Mouse (Mus musculus): ENCODE results near the gene Plekhg1.

The Plekhg1 gene

DNA sequence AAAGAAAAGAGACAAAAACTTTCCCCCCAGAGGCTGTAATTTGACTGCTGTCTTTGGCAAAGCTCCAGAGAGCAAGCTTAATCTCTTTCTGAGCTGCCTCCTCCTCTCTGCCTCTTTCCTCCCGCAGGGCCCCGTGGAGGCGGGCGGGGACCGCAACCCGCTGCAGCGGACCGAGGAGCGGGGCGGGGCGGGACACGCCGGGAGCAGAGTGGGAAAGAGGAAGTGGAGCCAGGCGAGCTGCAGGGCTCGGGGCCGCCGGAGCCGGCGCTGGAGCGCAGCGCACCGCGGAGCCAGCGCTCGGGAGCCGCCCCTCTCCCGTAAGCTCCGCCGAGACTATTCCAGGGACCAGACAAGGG, at the start of gene Plekhg1:
Gene Plekhg1, plus strand, starts transcription at position 217 of the 356 bp plus-strand sequence.
- DNase-seq (ENCODE audit: low spot score), result peak; percentile 80

DNA sequence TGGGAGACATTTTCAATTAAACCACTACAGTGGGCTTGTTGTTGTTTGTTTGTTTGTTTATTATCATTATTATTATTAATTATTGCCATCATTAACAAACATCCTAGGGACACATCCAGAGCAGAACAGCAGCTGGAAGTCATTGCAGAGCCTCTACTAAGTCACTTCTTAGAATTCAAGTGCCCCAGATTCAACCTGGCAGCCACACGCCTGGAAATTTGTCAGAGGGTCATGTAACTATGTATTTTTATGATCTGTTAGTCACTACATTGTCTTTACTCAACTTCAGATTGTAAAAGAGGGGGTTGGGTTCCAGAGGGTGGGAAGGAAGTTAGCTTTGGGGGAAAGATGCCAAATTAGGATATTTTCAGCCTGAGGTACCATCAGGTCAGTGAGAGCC, 47.4 kb upstream of the Plekhg1 start:
- no peak for DNase-seq (ENCODE audit: low spot score)

DNA sequence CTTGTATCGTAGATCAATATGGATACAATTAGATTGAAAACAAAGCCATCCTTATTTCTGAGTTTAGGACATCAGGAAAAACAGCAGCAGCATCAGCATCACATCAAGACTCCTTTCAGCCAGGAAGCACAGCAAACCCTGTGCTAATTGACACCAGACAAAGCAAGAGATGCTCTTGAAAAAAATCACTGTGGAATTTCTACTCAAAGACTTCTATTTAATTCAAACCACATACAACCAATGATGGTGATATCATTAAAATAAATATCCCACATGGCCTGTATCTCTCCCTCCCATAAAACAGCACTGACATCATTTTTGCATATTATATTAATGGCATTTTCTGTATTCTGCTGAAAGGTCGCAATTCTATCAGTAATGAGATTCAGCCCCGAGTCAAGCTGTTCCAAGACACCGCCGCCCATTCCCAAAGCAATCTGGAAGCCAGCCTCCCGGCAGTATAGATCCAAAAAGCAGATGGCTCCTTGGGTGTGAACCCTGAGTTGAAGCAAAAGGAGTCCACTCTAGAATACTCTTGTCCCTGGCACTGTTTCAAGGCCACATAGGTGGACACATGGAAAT, 46.4 kb upstream of the Plekhg1 start:
- peak; percentile 22 for DNase-seq (ENCODE audit: low spot score)

DNA sequence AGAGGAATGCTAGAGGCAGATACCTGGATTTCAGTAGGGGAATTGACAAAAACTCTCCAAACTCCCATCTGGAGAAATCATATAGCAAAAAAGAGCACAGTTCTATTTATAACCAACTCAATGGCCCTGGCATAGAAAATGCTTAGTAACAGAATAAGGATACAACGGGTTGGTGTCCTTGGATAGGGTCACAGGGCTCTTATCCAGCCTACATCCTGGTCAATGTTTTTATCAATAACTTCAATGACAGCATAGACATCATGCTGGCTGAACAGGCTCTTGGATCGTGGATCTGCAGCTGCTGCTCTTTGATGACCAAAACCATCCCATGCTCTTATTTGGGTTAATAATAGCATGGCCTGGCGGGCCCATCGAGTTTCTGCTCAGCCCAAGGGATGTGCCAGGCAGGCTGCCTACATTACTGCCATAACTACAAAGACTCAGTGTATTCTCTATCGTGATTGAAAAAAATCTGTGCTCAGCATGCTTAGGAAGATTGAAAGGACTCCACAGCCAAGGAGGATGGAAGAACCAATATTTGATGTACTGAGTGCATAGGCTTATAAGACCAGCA, 44.7 kb upstream of the Plekhg1 start:
- no peak for DNase-seq (ENCODE audit: low spot score)

DNA sequence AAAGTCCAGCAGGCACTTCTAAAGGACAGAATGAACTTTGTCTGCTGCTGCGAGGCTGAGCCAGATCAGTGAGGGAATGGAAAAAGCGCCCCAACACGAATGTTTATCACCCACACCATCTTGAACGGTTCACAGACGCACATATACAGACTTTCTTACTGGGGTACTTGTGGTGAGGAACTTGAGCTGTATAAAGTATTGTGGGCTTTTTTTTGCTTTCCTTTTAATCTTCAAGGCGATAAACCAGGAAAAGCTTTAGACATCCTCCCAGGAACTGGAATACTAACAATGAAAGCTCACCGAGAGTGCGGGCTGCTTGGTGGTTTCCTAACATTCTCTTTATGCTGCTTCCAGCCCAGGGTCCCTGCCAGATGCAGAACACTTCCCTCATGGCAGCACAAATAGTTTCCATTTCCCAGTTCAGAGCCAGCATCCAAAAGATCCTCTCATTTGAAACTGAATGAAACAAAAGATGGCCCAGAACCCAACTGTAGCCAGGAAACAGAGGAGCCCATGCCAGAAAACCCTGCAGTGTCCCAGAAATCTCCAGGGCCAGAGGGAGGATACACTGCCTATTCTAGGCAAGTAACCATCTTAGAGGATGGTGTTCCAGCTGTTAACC, 43.3 kb upstream of the Plekhg1 start:
- no peak for DNase-seq (ENCODE audit: low spot score)

DNA sequence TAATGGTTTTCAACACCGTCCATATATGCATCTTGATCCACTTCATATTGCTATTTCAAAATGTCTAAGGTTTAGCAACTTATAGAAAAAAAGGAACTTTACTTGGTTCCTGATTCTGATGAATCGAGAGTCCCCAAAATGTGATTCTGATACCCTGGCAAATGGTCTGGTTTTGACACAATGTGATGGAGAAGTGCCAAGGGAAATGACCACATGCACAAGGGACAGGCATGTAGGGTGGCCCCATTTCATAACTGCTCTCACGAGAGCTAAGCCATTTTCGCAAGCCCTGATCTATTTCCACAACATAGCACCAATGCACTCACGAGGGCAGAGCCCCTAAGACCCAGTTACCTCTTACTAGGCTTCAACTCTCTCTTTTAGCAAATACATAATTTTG, 42.7 kb upstream of the Plekhg1 start:
- no peak for DNase-seq (ENCODE audit: low spot score)

DNA sequence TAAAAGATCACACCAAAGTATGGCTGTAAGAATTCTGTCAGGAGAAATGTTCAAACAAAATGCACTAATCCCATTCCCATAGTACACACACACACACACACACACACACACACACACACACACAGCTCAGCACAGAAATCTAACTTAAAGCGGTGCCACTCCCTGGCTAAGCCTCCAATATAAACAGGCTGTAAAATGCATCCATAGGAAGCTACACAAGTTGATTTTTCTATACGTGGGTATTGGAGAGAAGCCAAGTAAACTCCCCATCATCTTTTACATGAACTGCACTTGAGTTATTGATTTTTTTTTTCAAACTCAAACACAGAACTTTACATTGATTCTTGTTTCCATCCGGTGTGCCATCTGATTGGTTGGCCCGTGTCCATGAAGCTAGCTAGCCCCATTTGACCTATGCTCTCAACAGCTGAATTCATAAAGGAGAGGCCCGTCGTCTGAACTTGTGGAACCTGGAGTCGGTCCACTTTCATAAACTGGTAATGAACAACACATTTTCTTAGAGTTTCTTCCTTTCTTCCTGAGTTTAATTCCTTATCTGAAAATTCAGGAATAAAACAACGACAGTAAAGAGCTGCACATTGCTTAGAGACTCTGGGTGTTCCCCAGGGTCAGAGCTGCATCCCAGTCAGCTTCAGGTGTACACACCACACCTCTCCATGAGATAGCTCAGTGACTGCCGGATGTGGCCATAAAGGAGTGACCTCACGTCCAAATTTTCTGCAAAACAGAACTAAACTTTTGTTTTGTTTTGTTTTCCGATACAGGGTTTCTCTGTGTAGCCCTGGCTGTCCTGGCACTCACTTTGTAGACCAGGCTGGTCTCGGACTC, 39.7 kb upstream of the Plekhg1 start:
- no peak for DNase-seq (ENCODE audit: low spot score)

DNA sequence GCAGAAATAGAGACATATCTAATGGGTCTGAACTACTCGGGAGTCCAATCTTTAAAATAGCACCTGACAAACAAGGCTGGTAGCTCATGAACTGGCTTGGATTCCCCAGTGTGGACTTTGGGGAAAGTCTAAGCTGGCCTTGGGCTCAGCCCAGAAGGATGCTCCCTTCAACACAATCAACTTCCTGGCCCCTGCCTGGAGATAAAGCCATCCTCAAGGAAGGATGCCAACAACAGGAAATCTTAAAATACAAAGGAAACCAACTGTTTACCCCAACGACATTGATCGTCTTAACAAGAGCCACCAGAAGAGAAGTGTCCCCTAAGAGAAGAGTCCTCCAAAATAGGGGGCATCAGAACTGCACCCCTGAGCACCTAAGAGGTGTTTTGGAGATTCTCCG, 38.3 kb upstream of the Plekhg1 start:
- no peak for DNase-seq (ENCODE audit: low spot score)

DNA sequence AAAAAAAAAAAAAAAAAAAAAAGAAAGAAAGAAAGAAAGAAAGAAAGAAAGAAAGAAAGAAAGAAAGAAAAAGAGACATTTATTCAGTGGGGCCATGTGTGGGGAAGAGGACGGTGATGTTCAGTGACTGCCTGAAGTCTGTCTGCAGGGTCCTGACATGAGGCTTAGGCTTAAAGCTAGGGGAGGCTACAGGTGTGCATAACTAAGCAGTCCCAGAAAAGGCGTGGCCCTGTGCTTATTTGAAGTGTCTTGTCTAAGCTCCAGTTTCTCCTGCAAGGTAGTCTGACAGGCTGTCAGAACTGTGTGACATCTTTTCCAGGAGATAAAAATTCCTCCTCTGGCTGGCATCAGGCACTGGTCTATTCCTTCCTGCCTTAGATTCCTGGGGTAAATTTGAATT, 37.6 kb upstream of the Plekhg1 start:
- DNase-seq (ENCODE audit: low spot score), result no peak

DNA sequence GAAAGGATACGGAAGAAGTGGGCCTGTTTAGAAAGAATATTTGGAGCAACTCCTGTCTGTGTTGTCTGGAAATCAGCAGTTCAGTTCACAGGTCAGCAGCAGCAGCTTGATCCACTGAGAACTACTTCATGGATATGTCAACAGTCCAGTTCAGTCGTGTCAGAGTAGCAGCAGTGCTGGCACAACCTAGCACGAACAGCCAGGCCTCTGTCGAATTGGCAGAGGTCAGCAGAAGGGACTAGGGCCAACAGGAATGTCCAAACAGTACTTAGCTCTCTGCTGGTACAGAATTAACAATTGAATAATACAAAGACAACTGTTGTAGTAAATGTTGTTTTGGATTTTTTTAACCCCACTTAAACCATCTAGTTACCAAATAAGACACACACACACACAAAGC, 33.9 kb upstream of the Plekhg1 start:
- no peak for DNase-seq (ENCODE audit: low spot score)

DNA sequence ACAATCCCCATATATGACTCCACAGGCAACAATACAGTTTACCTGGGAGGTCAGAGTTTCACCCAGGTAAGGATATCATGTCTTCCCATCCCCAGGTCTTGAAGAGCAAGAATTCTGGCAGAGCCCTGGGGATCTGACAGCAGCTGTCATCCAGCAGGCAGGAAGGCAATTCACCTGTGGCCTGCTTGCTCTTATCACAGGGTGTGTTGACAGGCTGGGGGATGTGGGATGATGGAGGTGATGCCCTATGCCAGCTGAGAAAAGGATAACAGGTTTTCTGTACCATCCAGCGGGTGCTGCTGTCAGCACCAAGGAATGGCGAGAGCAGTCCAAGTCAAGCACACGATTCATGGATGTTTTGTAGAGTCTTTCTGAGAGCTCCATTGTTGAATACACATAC, 30.1 kb upstream of the Plekhg1 start:
- no peak for DNase-seq (ENCODE audit: low spot score)

DNA sequence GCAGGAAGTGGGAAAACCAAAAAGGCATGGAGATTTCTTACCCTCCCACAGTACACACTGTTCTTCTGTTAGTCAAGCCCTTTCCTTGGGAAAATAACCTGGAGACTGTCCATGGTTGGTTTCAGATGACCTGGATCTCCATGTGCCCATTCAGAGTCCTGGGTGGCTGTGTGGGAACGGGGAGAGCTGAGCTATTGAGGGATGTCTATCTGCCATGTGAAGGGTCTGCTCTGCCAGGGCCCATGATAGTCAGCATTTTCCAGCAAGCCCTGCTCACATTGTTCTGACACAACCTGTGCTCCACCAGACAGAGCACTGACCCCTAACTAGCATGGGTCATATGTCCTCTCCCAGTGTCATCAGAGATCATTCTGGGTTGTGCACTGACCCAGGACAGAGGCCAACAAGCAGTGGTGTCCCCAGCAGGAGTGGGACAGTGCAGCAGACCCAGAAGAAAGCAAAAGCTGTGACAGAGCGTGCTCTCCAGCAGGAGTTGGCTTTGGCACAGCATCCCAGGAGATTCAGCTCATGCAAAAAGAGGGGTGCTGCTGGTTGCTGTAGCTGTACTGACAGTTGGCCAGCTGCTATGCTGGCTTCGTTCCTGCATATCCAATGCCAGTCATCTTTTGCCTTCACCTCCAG, 24.7 kb upstream of the Plekhg1 start:
- DNase-seq (ENCODE audit: low spot score), result no peak

DNA sequence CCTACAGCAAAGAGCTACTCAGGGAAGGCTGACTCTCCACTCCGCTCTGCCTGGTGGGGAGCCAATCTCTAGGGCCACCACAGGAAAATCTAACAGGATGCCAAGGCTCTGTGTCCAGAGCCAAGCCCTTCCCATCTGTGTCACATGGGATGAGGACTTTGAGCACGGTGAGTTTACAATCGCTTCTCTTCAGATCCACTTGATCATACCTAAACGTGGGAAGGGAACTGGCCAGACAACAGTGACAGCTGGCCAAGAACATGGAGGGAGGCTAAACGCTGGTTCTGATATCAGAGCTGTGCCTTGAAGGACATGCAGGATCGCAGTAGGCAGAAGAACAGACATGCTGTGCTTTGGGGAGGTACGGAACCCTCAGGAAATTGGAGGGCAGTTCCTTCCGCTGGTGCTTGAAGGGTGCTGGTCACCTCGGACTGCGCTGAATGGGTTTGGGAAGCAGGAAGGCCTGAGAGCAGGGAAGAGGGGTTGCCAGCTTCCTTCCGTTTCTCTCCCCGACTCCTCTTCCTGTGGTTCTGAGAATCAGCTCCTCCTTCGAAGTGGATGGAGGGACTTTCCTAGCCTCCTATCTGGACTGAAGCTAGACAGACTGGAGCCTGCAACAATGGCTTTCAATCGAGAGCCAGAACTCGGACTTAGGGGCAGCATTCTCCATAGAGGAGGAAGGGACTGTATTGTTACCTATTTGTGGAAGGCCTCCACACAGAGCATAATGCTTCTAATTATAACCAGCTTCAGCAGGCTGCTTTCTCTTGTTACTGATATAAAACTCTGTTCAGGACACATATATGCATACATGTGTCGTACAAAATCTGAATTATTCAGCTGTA, 21.9 kb upstream of the Plekhg1 start:
- no peak for DNase-seq (ENCODE audit: low spot score)

DNA sequence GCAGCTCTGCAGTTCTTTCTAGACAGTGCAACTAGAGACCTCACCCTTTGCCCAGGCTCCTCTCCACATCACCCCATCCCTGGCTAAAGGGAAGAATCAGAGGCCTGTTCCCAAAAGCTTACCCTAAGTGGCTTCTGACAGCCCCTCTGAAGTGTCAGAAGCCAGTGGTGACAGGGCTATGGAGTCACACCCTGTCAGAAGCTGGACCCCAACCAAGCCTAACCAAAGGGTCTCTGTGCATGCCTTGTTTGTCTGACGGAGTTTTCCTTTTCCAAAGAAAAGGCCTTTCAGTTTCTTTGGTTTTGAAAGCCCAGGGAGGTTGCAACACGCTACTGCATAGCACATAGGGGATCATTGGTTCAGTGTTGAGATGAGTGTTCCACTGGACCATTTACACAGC, 19.9 kb upstream of the Plekhg1 start:
- no peak for DNase-seq (ENCODE audit: low spot score)

DNA sequence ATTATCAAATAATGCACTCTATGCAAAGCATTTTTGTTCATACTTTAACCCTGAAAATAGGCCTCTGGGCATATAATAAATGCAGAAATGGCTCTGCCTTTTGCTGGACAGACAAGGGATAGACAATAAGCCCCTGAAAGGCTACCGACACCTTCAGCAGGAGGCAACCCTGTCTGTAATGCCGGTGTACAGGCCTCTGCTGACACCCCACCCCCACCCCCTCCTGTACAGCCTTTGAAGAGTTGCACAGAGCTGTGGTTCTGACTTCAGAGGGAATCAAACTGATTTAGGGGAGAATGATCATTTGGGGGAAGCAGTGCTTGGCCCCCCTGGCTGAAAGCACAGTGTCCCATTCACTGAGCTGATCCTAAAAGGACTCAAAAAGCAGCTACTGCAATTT, 17.8 kb upstream of the Plekhg1 start:
- no peak for DNase-seq (ENCODE audit: low spot score)

DNA sequence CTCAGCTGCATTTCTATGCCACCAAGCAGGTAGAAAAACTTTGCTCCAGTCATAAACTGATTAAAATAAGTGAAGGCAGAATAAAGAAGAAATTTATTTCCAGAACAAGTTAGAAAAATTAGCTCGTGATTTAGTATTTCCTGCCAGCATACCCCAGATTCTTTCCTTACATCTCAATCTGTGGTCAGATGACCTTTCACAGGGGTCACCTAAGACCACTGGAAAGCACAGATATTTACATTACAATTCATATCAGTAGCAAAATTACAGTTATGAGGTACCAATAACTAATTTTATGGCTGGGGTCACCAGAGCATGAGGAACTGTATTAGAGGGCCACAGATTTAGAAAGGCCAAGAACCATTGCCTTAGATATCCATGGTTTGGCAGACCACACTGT, 15.5 kb upstream of the Plekhg1 start:
- no peak for DNase-seq (ENCODE audit: low spot score)

DNA sequence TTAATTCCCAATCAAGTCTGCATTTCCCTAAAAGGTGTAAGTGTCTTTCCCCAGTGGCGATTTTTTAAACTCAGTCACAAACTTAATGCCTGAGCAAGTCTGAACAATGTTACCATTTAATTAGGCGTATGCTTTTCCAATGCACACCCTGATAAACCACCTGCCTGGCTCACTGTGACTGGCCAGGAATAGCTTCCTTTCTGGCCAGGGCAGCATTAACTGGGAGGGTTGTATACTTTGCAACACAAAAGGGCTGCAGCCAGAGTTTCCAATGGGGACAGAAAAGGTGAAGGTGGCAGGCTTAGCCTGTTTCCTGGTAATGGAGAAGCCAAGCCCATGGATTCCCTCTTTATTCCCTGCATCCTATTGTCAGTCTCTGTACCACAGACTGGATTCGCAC, 10.5 kb upstream of the Plekhg1 start:
- DNase-seq (ENCODE audit: low spot score), result no peak

DNA sequence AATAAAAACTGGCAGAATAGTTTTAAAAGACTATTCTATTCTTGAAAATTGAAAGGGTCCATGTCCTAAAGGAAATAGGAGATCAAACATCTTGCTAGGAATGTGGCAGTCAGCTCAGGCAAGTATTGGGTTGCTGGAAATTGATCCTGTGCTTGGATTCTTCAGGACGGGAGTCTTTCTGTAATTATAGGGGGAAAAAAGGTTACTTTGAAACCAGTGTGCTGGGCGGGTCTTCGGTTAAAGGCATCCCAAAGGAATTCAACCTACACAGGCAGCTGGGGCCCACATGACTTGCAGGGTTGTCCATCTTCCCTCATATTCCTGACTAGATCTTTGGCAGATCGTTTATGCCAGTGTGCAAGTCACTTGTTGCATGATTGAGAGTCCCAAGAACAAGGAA, 9.8 kb upstream of the Plekhg1 start:
- peak; percentile 58 for DNase-seq (ENCODE audit: low spot score)

DNA sequence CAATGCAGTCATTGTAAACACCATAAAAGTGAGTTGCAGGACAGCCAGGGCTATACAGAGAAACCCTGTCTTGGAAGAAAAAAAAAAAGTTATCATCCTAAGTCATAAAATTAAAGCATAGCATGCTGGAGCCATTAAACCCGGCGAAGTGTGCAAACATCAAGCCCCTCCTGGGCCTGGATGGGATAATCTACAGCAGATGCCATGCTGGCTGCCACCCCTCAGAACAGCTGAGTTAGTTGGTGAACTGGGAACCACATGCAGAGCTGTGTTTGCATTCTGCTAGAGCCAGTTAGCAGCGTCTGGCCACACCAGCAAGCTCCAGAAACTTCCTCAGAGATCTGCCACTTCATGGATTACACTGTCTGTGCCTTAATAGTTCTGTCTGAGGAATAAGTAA, 3.1 kb upstream of the Plekhg1 start:
- DNase-seq (ENCODE audit: low spot score), result peak; percentile 27

DNA sequence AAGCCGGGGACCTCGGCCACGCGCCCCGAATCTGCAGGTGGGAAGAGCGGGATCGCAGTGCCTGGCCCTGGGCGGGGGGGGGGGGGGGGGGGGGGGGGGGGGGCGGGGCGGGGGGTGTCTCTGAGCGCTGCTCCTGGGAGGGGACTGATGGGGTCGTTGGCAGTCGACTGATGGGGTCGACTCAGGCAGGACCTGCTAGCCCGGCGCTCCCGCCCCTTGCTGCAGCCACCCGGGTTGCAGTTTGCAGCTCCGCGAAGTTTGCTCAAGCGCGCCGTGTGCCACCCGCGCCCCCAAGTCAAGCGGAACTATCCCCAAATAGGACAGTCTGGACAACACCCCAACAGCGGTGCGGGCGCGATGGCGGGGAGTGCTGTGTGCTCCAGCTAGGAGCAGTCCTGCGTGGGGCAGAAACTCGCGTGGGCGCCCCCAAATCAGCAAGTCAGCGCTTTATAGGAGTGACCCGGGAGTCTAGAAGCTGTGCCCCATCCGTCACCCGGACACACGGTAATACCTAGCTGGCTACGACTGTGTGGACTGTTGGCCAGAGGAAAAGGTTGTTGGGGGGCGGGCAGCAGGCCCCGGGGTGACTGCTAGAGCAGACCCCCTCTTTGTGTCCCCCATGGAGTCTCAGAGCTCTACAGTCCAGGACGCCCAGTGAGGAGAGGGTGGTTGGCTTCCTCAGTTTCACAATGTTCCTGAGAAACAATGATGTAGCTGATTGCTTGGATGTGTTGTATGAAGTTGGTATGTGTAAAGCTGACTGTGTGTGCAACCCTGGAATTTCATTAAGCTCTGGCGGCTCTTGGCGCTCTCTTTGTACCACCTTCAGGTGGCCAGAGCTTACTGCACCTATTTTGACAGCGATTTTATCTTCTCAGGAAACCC, 582 bp downstream of the Plekhg1 start:
- DNase-seq (ENCODE audit: low spot score), result peak; percentile 89

DNA sequence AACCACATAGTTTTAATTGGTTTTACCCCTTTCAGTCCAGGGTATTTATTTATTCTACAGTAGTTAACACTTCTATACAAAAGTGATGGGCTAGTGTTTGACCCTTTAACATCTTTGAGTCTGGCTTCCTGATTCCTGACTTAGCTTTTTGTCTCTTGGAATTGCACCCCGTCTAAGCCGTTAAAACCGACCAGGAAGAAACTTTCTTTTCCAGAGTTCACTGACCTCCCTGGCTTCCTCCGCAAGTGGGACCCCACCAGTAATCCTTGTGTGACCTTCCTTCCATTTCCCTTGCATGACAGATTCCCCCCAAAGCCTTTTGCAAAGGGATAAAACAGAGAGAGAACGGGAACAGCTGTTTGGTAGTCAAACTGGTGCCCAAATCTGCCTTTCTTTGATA, 1.6 kb downstream of the Plekhg1 start:
- DNase-seq (ENCODE audit: low spot score), result peak; percentile 43

Measured in embryo, embryonic 10.5 days (tissue).